Mouse (Mus musculus) bone marrow macrophage, adult 2 months (primary cell): Measurements from ENCODE around the gene Kat7.

Experiments
- CTCF ChIP-seq: IDR thresholded peaks from 2 replicates; pipeline ENCODE4 v1.5.1; 2012; ENCODE audit warnings: low read depth, mild to moderate bottlenecking, low read length, moderate library complexity
- POLR2A ChIP-seq: IDR thresholded peaks from 2 replicates; pipeline ENCODE4 v1.6.1; 2012; ENCODE audit warnings: mild to moderate bottlenecking, low read depth, low read length, borderline replicate concordance

GRCm38 (mm10) chr11:95350960-95351359 lies 40.9 kb upstream of the Kat7 start:
- TF ChIP-seq CTCF, result no peak
- no peak for TF ChIP-seq POLR2A
